16 mouse cellular contexts compared by ENCODE assay signal in genomic region chr15:51197466-51198158, GRCm38 (mm10).
"Had no signal": no experiment of that assay in that cellular context is flagged by ENCODE, and none has a peak within 500 bp of the region (broad histone marks: within the 10 kb centered on the region; RNA-seq: fewer than 3 reads in every experiment).

No protein-coding gene starts in this region.

- H3K4me3 ChIP-seq: left cerebral cortex, adult 2 months; liver, embryonic 13.5 days; midbrain, embryonic 13.5 days; neural tube, embryonic 12.5 days; neural tube, embryonic 15.5 days had no signal

- H3K4me1 ChIP-seq: liver, embryonic 13.5 days; midbrain, embryonic 13.5 days; neural tube, embryonic 12.5 days; neural tube, embryonic 15.5 days had no signal

- H3K36me3 ChIP-seq: liver, embryonic 13.5 days; midbrain, embryonic 13.5 days; neural tube, embryonic 12.5 days; neural tube, embryonic 15.5 days had no signal

- H3K9ac ChIP-seq: liver, embryonic 13.5 days; midbrain, embryonic 13.5 days; neural tube, embryonic 12.5 days; neural tube, embryonic 15.5 days had no signal

- ATAC-seq: midbrain, embryonic 13.5 days had no signal

- H3K9me3 ChIP-seq: liver, embryonic 13.5 days; midbrain, embryonic 13.5 days; neural tube, embryonic 12.5 days; neural tube, embryonic 15.5 days had no signal

- H3K27ac ChIP-seq: kidney, postnatal 0 days; left cerebral cortex, adult 2 months; liver, embryonic 13.5 days; midbrain, embryonic 13.5 days; neural tube, embryonic 12.5 days; neural tube, embryonic 15.5 days; stomach, postnatal 0 days had no signal

- DNase-seq: kidney, adult 2 months; kidney, postnatal 25 days; layer of hippocampus, postnatal 36 days; liver, embryonic 13.5 days; lung, adult 2 months; lung, postnatal 14 days; lung, postnatal 4 days; thymus, adult 2 months; thymus, postnatal 14 days; thymus, postnatal 4 days had no signal

- H3K4me2 ChIP-seq: liver, embryonic 13.5 days; midbrain, embryonic 13.5 days; neural tube, embryonic 12.5 days; neural tube, embryonic 15.5 days had no signal

- H3K27me3 ChIP-seq: liver, embryonic 13.5 days; midbrain, embryonic 13.5 days; neural tube, embryonic 12.5 days; neural tube, embryonic 15.5 days had no signal
